Mouse (Mus musculus) stomach, embryonic 15.5 days (tissue): ENCODE measurements around the gene Hephl1. TPM values are rescaled to one million over a fixed set of nuclear protein-coding genes. Genes with fewer than 3 reads are reported as not detected.

Experiments used
- ATAC-seq: fragments of 200-750 bp; cut with Nextera tagmentation; 2 replicates; pipeline ENCODE4 v1.8.0; 2017; ENCODE audit warnings: low read depth, moderate number of reproducible peaks, moderate TSS enrichment; ENCODE audit not compliant: insufficient read depth, low FRiP score
- H3K27ac ChIP-seq: fragments of 300-500 bp; sonication (generic); 2 replicates; pipeline ENCODE4 v1.5.1; 2015; ENCODE audit warnings: mild to moderate bottlenecking, inconsistent platforms
- H3K27me3 ChIP-seq: fragments of 300-500 bp; sonication (generic); replicated peaks from 2 replicates; pipeline ENCODE4 v1.6.1; 2015; ENCODE audit warnings: inconsistent platforms
- H3K36me3 ChIP-seq: fragments of 300-500 bp; sonication (generic); 2 replicates; pipeline ENCODE4 v1.6.1; 2015; ENCODE audit warnings: inconsistent platforms
- H3K4me1 ChIP-seq: fragments of 300-500 bp; sonication (generic); 2 replicates; pipeline ENCODE4 v1.6.1; 2015; ENCODE audit warnings: inconsistent platforms
- H3K4me2 ChIP-seq: fragments of 300-500 bp; sonication (generic); 2 replicates; pipeline ENCODE4 v1.6.1; 2015; ENCODE audit warnings: mild to moderate bottlenecking, inconsistent platforms
- H3K4me3 ChIP-seq: fragments of 300-500 bp; sonication (generic); replicated peaks from 2 replicates; pipeline ENCODE4 v1.5.1; 2015; ENCODE audit warnings: inconsistent platforms
- H3K9ac ChIP-seq: fragments of 300-500 bp; sonication (generic); 2 replicates; pipeline ENCODE4 v1.6.1; 2015; ENCODE audit warnings: inconsistent platforms
- H3K9me3 ChIP-seq: fragments of 300-500 bp; sonication (generic); 2 replicates; pipeline ENCODE4 v1.6.1; 2016; ENCODE audit warnings: inconsistent platforms
- WGBS: fragments of 180-500 bp; shearing (Covaris S2); methylation state at CpG from one replicate; pipeline ENCODE4 v1.1.7; 2015; 5-methylcytosine and 5-hydroxymethylcytosine counted together
- polyA plus RNA-seq: library from polyadenylated mRNA; unstranded; fragments of >200 nt; fragmentation: Nextera tagmentation; extraction: Ambion mirVana; gene quantifications from 2 replicates; pipeline ENCODE4 v1.2.1, GENCODE M21; 2015

The Hephl1 gene
- polyA plus RNA-seq, 1 experiment from 2014 or later, result not detected

- Histone ChIP-seq H3K36me3 (peaks cover 15% of the 10 kb centered on the region; the same call in 1 of the 2 replicates), H3K9ac (no peak overlapping the region), H3K9me3 (no peaks in the 10 kb centered on the region), H3K4me2 (no peak overlapping the region), H3K27me3 (no peaks in the 10 kb centered on the region), H3K4me1 (0 out of 2 replicates have a peak, but pooled peaks cover 11% of the 10 kb centered on the region), H3K27ac (no peak overlapping the region), H3K4me3 (no peak overlapping the region)
- 66% methylated on average over 9 of the region's 9 CpGs for WGBS
- ATAC-seq, result no peak
Measured at GRCm38 (mm10) chr9:15004298-15004685, 107.6 kb downstream of the Hephl1 start.

- 0 out of 2 replicates have a peak, but pooled peaks cover 11% of the 10 kb centered on the region for H3K4me1 ChIP-seq
- no peaks in the 10 kb centered on the region for H3K9me3 ChIP-seq
- no peaks in the 10 kb centered on the region for H3K27me3 ChIP-seq
- ATAC-seq, result no peak
- H3K4me2 ChIP-seq, result no peak overlapping the region
- no peak overlapping the region for H3K9ac ChIP-seq
- WGBS, result 59% methylated on average over 10 of the region's 10 CpGs
- H3K27ac ChIP-seq, result no peak overlapping the region
- H3K36me3 ChIP-seq, result peaks cover 15% of the 10 kb centered on the region; the same call in 1 of the 2 replicates
- H3K4me3 ChIP-seq, result no peak overlapping the region
Measured at GRCm38 (mm10) chr9:15003676-15004297, 108.1 kb downstream of the Hephl1 start.

- Histone ChIP-seq H3K9me3 (no peaks in the 10 kb centered on the region), H3K36me3 (peaks cover 15% of the 10 kb centered on the region; the same call in 1 of the 2 replicates), H3K4me2 (no peak overlapping the region), H3K27ac (no peak overlapping the region), H3K4me1 (0 out of 2 replicates have a peak, but pooled peaks cover 11% of the 10 kb centered on the region), H3K9ac (no peak overlapping the region), H3K27me3 (no peaks in the 10 kb centered on the region), H3K4me3 (no peak overlapping the region)
- ATAC-seq, result no peak
- WGBS, result 58% methylated on average over 6 of the region's 6 CpGs
Measured at GRCm38 (mm10) chr9:15002995-15003613, 108.8 kb downstream of the Hephl1 start.

Other genes starting within 250 kb of the Hephl1 start
- gene Izumo1r, start 208.2 kb downstream of the Hephl1 start, polyA plus RNA-seq, result not detected in 2 replicates
- gene Panx1, start 66.6 kb downstream of the Hephl1 start, polyA plus RNA-seq, result 39.7 and 41.5 TPM in 2 replicates
- 6.4 and 6.5 TPM in 2 replicates for gene Vstm5, start 126.9 kb upstream of the Hephl1 start, polyA plus RNA-seq
- gene Med17, start 167.8 kb upstream of the Hephl1 start, polyA plus RNA-seq, result 31.9 and 33.5 TPM in 2 replicates
- gene Taf1d, start 194.1 kb upstream of the Hephl1 start, polyA plus RNA-seq, result 76.6 and 81.1 TPM in 2 replicates
- gene 4931406C07Rik, start 194.3 kb upstream of the Hephl1 start, polyA plus RNA-seq, result 8.8 and 10.1 TPM in 2 replicates
- 14.2 and 14.3 TPM in 2 replicates for gene Cep295, start 245.7 kb upstream of the Hephl1 start, polyA plus RNA-seq